Mouse (Mus musculus) heart, adult 2 months (tissue): ENCODE measurements at regions not wholly inside any gene's neighbourhood (a gene's known extent, or its start where the extent isn't known, plus 50 kb on each side); places are given as distances from the start of the nearest gene placed in this dataset.

ENCODE experiments used
- CTCF ChIP-seq: fragments of 200-600 bp; IDR thresholded peaks from 2 replicates; pipeline ENCODE4 v1.8.1; 2022; ENCODE audit warnings: antibody characterized with exemption, mild to moderate bottlenecking, moderate library complexity
- EP300 ChIP-seq: fragments of 200-500 bp; IDR thresholded peaks from 2 replicates; pipeline ENCODE4 v1.6.1; 2011; ENCODE audit warnings: low read depth, low read length, control low read depth; ENCODE audit not compliant: insufficient read depth
- POLR2A ChIP-seq: fragments of 200-500 bp; IDR thresholded peaks from 2 replicates; pipeline ENCODE4 v1.6.1; 2011; ENCODE audit warnings: mild to moderate bottlenecking, low read depth, low read length, control low read depth; ENCODE audit not compliant: insufficient read depth

DNA sequence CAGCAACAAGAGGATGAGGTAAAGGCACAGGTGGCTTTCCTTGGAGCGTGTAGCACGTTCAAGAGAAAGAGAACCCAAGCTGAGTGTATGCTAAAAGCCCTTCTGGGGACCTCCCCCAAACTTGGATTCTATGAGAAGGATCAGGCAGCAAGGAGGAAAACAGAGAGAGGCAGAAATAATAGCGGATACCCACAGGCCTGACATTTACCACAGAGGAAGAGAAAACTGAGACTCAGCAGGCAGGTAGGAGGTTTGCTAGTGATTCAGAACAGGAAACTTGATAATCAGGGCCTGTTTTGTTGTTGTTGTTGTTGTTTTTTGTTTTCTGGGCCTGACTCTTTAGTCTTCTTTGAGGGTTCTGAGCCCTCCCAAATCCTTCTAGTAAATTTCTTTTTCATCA, 100.5 kb upstream of the Mdm1 start:
- TF ChIP-seq POLR2A (no peak), CTCF (no peak), EP300 (no peak)
